Mouse (Mus musculus) heart, postnatal 0 days (tissue): ENCODE results near the gene Ak8. TPM values are rescaled to one million over a fixed set of nuclear protein-coding genes. Genes with fewer than 3 reads are reported as not detected.

Experiments
- ATAC-seq: fragments of 200-750 bp; cut with Nextera tagmentation; 2 replicates; pipeline ENCODE4 v1.8.0; 2017; ENCODE audit warnings: low read depth, moderate number of reproducible peaks, moderate library complexity; ENCODE audit not compliant: insufficient read depth
- DNase-seq: peaks from one replicate; pipeline ENCODE4 v3.0.0-alpha.2; 2016; ENCODE audit warnings: low spot score
- H3K27ac ChIP-seq: fragments of 300-500 bp; sonication (generic); 2 replicates; pipeline ENCODE4 v1.5.1; 2014; ENCODE audit warnings: low read depth, mild to moderate bottlenecking
- H3K27me3 ChIP-seq: fragments of 300-500 bp; sonication (generic); 2 replicates; pipeline ENCODE4 v1.6.1; 2014; ENCODE audit warnings: low read length, mixed read lengths; ENCODE audit not compliant: control insufficient read depth, insufficient read depth
- H3K36me3 ChIP-seq: fragments of 300-500 bp; sonication (generic); replicated peaks from 2 replicates; pipeline ENCODE4 v1.6.1; 2014; ENCODE audit warnings: low read length, mixed read lengths; ENCODE audit not compliant: control insufficient read depth, insufficient read depth
- H3K4me1 ChIP-seq: fragments of 300-500 bp; sonication (generic); 2 replicates; pipeline ENCODE4 v1.6.1; 2014; ENCODE audit warnings: antibody characterized with exemption; ENCODE audit not compliant: control insufficient read depth, insufficient read depth
- H3K4me2 ChIP-seq: fragments of 300-500 bp; sonication (generic); 2 replicates; pipeline ENCODE4 v1.6.1; 2014; ENCODE audit warnings: low read depth, mild to moderate bottlenecking, low read length, moderate library complexity
- H3K4me3 ChIP-seq: fragments of 300-500 bp; sonication (generic); 2 replicates; pipeline ENCODE4 v1.5.1; 2014; ENCODE audit warnings: low read depth, low read length
- H3K9ac ChIP-seq: fragments of 300-500 bp; sonication (generic); replicated peaks from 2 replicates; pipeline ENCODE4 v1.6.1; 2014; ENCODE audit warnings: low read depth, low read length, mixed read lengths
- H3K9me3 ChIP-seq: fragments of 300-500 bp; sonication (generic); replicated peaks from 2 replicates; pipeline ENCODE4 v1.6.1; 2016; ENCODE audit warnings: low read length; ENCODE audit not compliant: control insufficient read depth
- CTCF ChIP-seq: IDR thresholded peaks from 2 replicates; pipeline ENCODE4 v1.5.1; 2016; ENCODE audit warnings: antibody characterized with exemption, control low read depth, low read depth
- EP300 ChIP-seq: IDR thresholded peaks from 2 replicates; pipeline ENCODE4 v1.6.1; 2016; ENCODE audit warnings: antibody characterized with exemption, low read depth
- WGBS: fragments of 180-500 bp; shearing (Covaris S2); extraction: QIAGEN DNeasy Blood & Tissue Kit; methylation state at CpG from one replicate; pipeline ENCODE4 v1.1.7; 2014; 5-methylcytosine and 5-hydroxymethylcytosine counted together
- polyA plus RNA-seq: library from polyadenylated mRNA; unstranded; fragments of >200 nt; fragmentation: Nextera tagmentation; extraction: Ambion mirVana; gene quantifications from 2 replicates; pipeline ENCODE4 v1.2.1, GENCODE M21; 2015
- total RNA-seq: library from RNA; depleted of rRNA; stranded (reverse); fragments of >200 nt; gene quantifications from 2 replicates; pipeline ENCODE4 v1.2.3, GENCODE M21; 2014; ENCODE audit warnings: low replicate concordance; rRNA removed

The Ak8 gene
- total RNA-seq, result not detected in 2 replicates
- 0.37 and 0.59 TPM in 2 replicates for polyA plus RNA-seq

DNA sequence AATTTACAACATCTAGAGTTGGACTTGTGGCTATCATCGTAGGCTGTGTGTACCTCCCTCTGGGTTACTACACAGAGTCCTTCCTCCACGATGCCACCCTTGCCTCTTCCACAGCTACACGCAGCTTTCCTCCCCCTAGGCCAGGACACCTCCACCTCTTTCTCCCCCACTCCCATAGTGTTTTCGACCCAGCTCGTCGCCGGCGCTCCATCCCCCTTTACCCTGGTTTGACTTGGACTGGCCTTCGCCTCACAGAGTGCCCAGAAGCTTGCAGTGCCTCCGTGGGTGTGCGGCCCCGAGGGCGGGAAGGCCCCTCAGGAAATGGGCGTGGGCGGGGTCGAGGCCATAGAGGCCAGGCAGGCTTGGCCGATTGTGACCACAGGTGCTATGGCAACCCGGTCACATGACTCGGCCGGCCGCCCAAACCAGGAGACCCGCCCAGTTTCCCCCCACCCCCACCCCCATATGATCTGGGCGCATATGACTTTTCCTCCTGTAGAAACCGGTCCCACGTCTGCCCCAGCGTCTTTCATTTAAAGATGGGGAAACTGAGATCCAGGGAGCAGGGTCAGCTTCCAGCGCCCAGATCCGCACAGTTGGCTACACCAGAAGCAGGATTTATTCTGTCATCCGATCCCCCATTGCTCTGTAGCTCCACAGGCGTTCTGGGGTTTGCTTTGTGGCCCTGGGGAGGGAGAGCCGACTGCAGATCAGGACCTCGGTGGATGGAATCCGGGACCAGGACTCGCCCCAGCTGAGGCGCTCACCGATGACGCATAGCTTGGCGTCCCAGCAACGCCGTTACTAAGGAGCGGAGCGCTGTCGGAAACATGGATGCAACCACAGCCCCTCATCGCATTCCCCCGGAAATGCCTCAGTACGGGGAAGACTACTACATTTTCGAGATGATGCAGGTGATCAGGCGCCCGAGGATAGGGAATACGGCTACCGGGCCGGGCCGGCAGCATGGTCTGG, at the start of gene Ak8, which contains the start of gene Spaca9:
Gene Ak8, plus strand, starts transcription at position 804 of the 975 bp plus-strand sequence.
Gene Spaca9, minus strand, starts transcription at position 367 of the 975 bp plus-strand sequence.
- H3K4me1 ChIP-seq, result peaks cover 7% of the 10 kb centered on the region
- H3K27ac ChIP-seq, result no peak within 1 kb of the TSS
- peak within 1 kb of the TSS; percentile 67 for H3K9ac ChIP-seq
- H3K9me3 ChIP-seq, result no peaks in the 10 kb centered on the region
- whole genome bisulfite sequencing, result 2% methylated on average over 53 of the region's 53 CpGs
- H3K27me3 ChIP-seq, result 0 out of 2 replicates have a peak, but pooled peaks cover 4% of the 10 kb centered on the region
- H3K4me2 ChIP-seq, result peak within 1 kb of the TSS; percentile 99
- peak within 1 kb of the TSS; percentile 73 for H3K4me3 ChIP-seq
- no peak for TF ChIP-seq CTCF
- no peak for TF ChIP-seq EP300
- no peaks in the 10 kb centered on the region for H3K36me3 ChIP-seq
- peak; percentile 90 for ATAC-seq
- peak; percentile 68 for DNase-seq

DNA sequence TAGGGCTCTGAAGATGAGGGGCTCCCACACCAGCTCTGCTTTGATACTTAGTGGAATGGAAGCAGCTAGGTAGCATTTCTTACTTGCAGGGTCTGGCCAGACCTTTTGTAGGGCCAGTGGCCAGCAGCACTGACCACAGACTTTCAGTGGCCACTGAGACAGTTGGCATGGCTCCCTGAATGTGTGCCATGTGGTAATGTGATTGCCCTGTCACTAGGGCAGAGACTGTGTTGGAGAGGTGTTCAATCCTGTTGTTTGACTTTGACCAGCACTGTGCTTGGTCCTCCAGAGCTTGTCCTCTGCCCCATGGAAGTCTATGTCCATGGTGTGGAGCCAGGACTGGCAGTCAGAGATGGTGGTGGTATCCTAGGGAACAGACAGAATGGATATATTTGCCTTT, 49.4 kb upstream of the Ak8 start:
- H3K4me2 ChIP-seq, result no peak overlapping the region
- H3K9ac ChIP-seq, result no peak overlapping the region
- no peaks in the 10 kb centered on the region for H3K4me1 ChIP-seq
- no peak overlapping the region for H3K27ac ChIP-seq
- no peaks in the 10 kb centered on the region for H3K9me3 ChIP-seq
- ATAC-seq (no peak), DNase-seq (no peak)
- no peaks in the 10 kb centered on the region for H3K27me3 ChIP-seq
- H3K4me3 ChIP-seq, result no peak overlapping the region
- 0 out of 2 replicates have a peak, but pooled peaks cover 9% of the 10 kb centered on the region for H3K36me3 ChIP-seq
- TF ChIP-seq EP300 (no peak), CTCF (no peak)

DNA sequence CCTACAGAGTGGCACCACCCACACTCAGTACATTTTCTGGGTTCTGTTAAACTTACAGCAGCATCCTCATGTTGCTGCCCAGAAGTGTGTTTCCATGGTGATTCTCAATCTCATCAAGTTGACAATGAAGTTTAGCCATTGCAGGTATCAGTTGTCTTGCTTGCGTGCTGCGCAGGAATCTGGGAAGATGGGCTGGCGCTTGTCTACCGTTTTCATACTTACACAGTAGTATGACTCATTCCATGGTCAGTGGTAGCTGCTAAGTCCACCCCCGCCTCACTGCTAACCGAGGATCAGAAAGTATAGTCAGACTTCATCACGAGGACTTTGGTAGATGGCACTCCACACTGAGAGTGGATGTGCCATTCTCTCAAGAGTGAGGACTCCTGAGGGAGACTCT, 46.6 kb upstream of the Ak8 start:
- Histone ChIP-seq H3K27ac (no peak overlapping the region), H3K9me3 (no peaks in the 10 kb centered on the region), H3K4me1 (no peaks in the 10 kb centered on the region), H3K9ac (no peak overlapping the region), H3K4me3 (no peak overlapping the region), H3K36me3 (peaks cover 13% of the 10 kb centered on the region), H3K27me3 (no peaks in the 10 kb centered on the region), H3K4me2 (no peak overlapping the region)
- DNase-seq, result no peak
- 92% methylated on average over 7 of the region's 7 CpGs for whole genome bisulfite sequencing
- ATAC-seq, result no peak
- TF ChIP-seq CTCF (no peak), EP300 (no peak)

DNA sequence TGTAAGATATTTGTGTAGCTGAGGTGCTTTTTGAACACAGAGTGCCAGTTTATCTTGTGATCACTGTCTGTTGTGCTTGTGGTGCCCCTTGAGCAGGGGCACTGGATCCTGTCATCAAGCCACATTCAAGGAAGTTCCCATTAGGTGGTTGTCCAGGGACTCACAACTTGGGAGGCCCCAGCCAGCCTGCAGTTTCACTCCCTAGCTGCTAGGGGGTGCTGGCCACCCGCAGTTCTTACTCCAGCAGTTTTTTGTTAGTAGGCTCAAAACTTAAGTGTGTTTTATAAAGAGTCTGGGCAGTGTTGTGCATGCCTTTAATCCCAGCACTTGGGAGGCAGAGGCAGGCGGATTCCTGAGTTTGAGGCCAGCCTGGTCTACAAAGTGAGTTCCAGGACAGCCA, 45.7 kb upstream of the Ak8 start:
- H3K9ac ChIP-seq, result no peak overlapping the region
- H3K4me1 ChIP-seq, result no peaks in the 10 kb centered on the region
- no peaks in the 10 kb centered on the region for H3K27me3 ChIP-seq
- DNase-seq (no peak), ATAC-seq (no peak)
- WGBS, result 56% methylated on average over 2 of the region's 2 CpGs
- no peak overlapping the region for H3K4me2 ChIP-seq
- no peak overlapping the region for H3K27ac ChIP-seq
- no peak overlapping the region for H3K4me3 ChIP-seq
- TF ChIP-seq CTCF (peak; percentile 25), EP300 (no peak)
- peaks cover 23% of the 10 kb centered on the region for H3K36me3 ChIP-seq
- H3K9me3 ChIP-seq, result no peaks in the 10 kb centered on the region

DNA sequence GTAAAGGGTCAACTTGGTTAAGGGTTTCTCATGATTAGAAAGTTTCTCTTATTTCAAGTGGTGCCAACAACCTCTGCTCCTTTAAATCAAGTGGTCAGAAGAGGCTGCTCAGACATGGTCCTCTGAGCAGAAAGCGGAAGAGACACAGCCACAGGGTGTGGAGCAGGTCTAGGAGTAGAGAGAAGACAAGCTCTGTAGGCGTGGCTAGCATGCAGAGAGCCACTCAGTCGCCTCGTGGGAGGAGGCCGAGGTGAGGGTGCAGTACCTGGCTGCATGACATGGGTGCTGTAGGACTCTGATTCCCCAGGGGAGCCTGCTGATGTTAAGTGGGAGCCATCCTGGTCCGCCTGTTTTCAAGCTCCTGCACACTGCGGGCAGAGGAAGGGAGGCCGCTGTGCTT, 43.7 kb upstream of the Ak8 start:
- H3K4me3 ChIP-seq, result no peak overlapping the region
- ATAC-seq (no peak), DNase-seq (no peak)
- no peak overlapping the region for H3K27ac ChIP-seq
- peaks cover 40% of the 10 kb centered on the region for H3K36me3 ChIP-seq
- H3K27me3 ChIP-seq, result no peaks in the 10 kb centered on the region
- no peaks in the 10 kb centered on the region for H3K4me1 ChIP-seq
- 78% methylated on average over 8 of the region's 8 CpGs for WGBS
- H3K9me3 ChIP-seq, result no peaks in the 10 kb centered on the region
- H3K9ac ChIP-seq, result no peak overlapping the region
- no peak overlapping the region for H3K4me2 ChIP-seq
- TF ChIP-seq CTCF (no peak), EP300 (no peak)
